Mouse (Mus musculus) forebrain, embryonic 12.5 days (tissue): Measurements from ENCODE around the gene BC048403. TPM values are rescaled to one million over a fixed set of nuclear protein-coding genes. Genes with fewer than 3 reads are reported as not detected.
A peak's percentile ranks its signal among the peaks of the same experiment; 100 is the strongest.

Experiments
- ATAC-seq: fragments of 200-750 bp; cut with Nextera tagmentation; 2 replicates; pipeline ENCODE4 v1.8.0; 2017; ENCODE audit warnings: moderate TSS enrichment; ENCODE audit not compliant: low FRiP score
- H3K27ac ChIP-seq: fragments of 300-500 bp; sonication (generic); 2 replicates; pipeline ENCODE4 v1.5.1; 2016; ENCODE audit warnings: mild to moderate bottlenecking
- H3K27me3 ChIP-seq: fragments of 300-500 bp; sonication (generic); 2 replicates; pipeline ENCODE4 v1.6.1; 2016; ENCODE audit warnings: mild to moderate bottlenecking
- H3K36me3 ChIP-seq: fragments of 300-500 bp; sonication (generic); replicated peaks from 2 replicates; pipeline ENCODE4 v1.6.1; 2016; ENCODE audit warnings: mild to moderate bottlenecking
- H3K4me1 ChIP-seq: fragments of 300-500 bp; sonication (generic); 2 replicates; pipeline ENCODE4 v1.6.1; 2016
- H3K4me2 ChIP-seq: fragments of 300-500 bp; sonication (generic); 2 replicates; pipeline ENCODE4 v1.6.1; 2016; ENCODE audit warnings: mild to moderate bottlenecking, moderate library complexity
- H3K4me3 ChIP-seq: fragments of 300-500 bp; sonication (generic); replicated peaks from 2 replicates; pipeline ENCODE4 v1.5.1; 2016; ENCODE audit warnings: mild to moderate bottlenecking
- H3K9ac ChIP-seq: fragments of 300-500 bp; sonication (generic); 2 replicates; pipeline ENCODE4 v1.6.1; 2016; ENCODE audit warnings: mild to moderate bottlenecking
- H3K9me3 ChIP-seq: fragments of 300-500 bp; sonication (generic); 2 replicates; pipeline ENCODE4 v1.6.1; 2016
- WGBS: fragments of 180-500 bp; shearing (Covaris S2); methylation state at CpG from one replicate; pipeline ENCODE4 v1.1.7; 2016; 5-methylcytosine and 5-hydroxymethylcytosine counted together
- polyA plus RNA-seq: library from polyadenylated mRNA; unstranded; fragments of >200 nt; fragmentation: Nextera tagmentation; extraction: Ambion mirVana; gene quantifications from 2 replicates; pipeline ENCODE4 v1.2.1, GENCODE M21; 2016

Gene BC048403
- polyA plus RNA-seq = 2.5 and 3.0 TPM in 2 replicates

- H3K36me3 ChIP-seq = no peaks in the 10 kb centered on the region
- 0 out of 2 replicates have a peak, but pooled peaks cover 4% of the 10 kb centered on the region for H3K27me3 ChIP-seq
- peak within 1 kb of the TSS; percentile 94 for H3K4me2 ChIP-seq
- H3K4me1 ChIP-seq = peaks cover 12% of the 10 kb centered on the region
- H3K9ac ChIP-seq = peak within 1 kb of the TSS; percentile 71
- peak within 1 kb of the TSS; percentile 80 for H3K4me3 ChIP-seq
- under 1% methylated on average over 64 of the region's 68 CpGs for WGBS
- peak; percentile 92 for ATAC-seq
- peak within 1 kb of the TSS; percentile 33; the same call in 1 of the 2 replicates for H3K27ac ChIP-seq
- H3K9me3 ChIP-seq = no peaks in the 10 kb centered on the region
Measured at GRCm38 (mm10) chr10:121739548-121740505, at the start of gene BC048403. Gene BC048403, plus strand, starts transcription at chr10:121739937.

GRCm38 (mm10) chr10:121692944-121693579, 46.7 kb upstream of the BC048403 start:
- WGBS = 58% methylated on average over 18 of the region's 18 CpGs
- H3K27ac ChIP-seq = no peak overlapping the region
- H3K4me3 ChIP-seq = no peak overlapping the region
- no peaks in the 10 kb centered on the region for H3K27me3 ChIP-seq
- no peaks in the 10 kb centered on the region for H3K36me3 ChIP-seq
- H3K9ac ChIP-seq = no peak overlapping the region
- H3K4me1 ChIP-seq = 0 out of 2 replicates have a peak, but pooled peaks cover 3% of the 10 kb centered on the region
- no peak for ATAC-seq
- 0 out of 2 replicates have a peak, but pooled peaks cover 3% of the 10 kb centered on the region for H3K9me3 ChIP-seq
- H3K4me2 ChIP-seq = no peak overlapping the region

GRCm38 (mm10) chr10:121694567-121694966, 45.2 kb upstream of the BC048403 start:
- ATAC-seq = no peak
- 91% methylated on average over 11 of the region's 11 CpGs for WGBS
- H3K27ac ChIP-seq = no peak overlapping the region

GRCm38 (mm10) chr10:121701296-121702248, 38.2 kb upstream of the BC048403 start:
- H3K9me3 ChIP-seq = 0 out of 2 replicates have a peak, but pooled peaks cover 3% of the 10 kb centered on the region
- no peak overlapping the region for H3K4me3 ChIP-seq
- H3K4me2 ChIP-seq = no peak overlapping the region
- 66% methylated on average over 11 of the region's 11 CpGs for WGBS
- no peaks in the 10 kb centered on the region for H3K36me3 ChIP-seq
- no peaks in the 10 kb centered on the region for H3K4me1 ChIP-seq
- H3K9ac ChIP-seq = no peak overlapping the region
- no peak for ATAC-seq
- H3K27ac ChIP-seq = no peak overlapping the region
- no peaks in the 10 kb centered on the region for H3K27me3 ChIP-seq

More at GRCm38 (mm10) chr10:121694567-121694966, 45.2 kb upstream of the BC048403 start:
- H3K4me2 ChIP-seq = no peak overlapping the region
- no peak overlapping the region for H3K9ac ChIP-seq
- no peaks in the 10 kb centered on the region for H3K27me3 ChIP-seq
- no peaks in the 10 kb centered on the region for H3K36me3 ChIP-seq
- 0 out of 2 replicates have a peak, but pooled peaks cover 3% of the 10 kb centered on the region for H3K4me1 ChIP-seq
- 0 out of 2 replicates have a peak, but pooled peaks cover 3% of the 10 kb centered on the region for H3K9me3 ChIP-seq
- no peak overlapping the region for H3K4me3 ChIP-seq

GRCm38 (mm10) chr10:121703619-121704018, 36.1 kb upstream of the BC048403 start:
- no peaks in the 10 kb centered on the region for H3K27me3 ChIP-seq
- H3K9me3 ChIP-seq = no peaks in the 10 kb centered on the region
- H3K4me2 ChIP-seq = no peak overlapping the region
- no peaks in the 10 kb centered on the region for H3K4me1 ChIP-seq
- no peak overlapping the region for H3K27ac ChIP-seq
- H3K4me3 ChIP-seq = no peak overlapping the region
- no peak for ATAC-seq
- 85% methylated on average over 6 of the region's 6 CpGs for WGBS
- H3K9ac ChIP-seq = no peak overlapping the region
- H3K36me3 ChIP-seq = no peaks in the 10 kb centered on the region

- no peak overlapping the region for H3K4me3 ChIP-seq
Measured at GRCm38 (mm10) chr10:121704871-121705270, 34.9 kb upstream of the BC048403 start.

GRCm38 (mm10) chr10:121705399-121706163, 34.2 kb upstream of the BC048403 start:
- Histone ChIP-seq H3K4me2 (no peak overlapping the region), H3K27ac (no peak overlapping the region), H3K4me3 (no peak overlapping the region), H3K4me1 (no peaks in the 10 kb centered on the region), H3K27me3 (no peaks in the 10 kb centered on the region), H3K9ac (no peak overlapping the region), H3K36me3 (no peaks in the 10 kb centered on the region), H3K9me3 (no peaks in the 10 kb centered on the region)
- 88% methylated on average over 15 of the region's 15 CpGs for WGBS
- no peak for ATAC-seq

More at GRCm38 (mm10) chr10:121704871-121705270, 34.9 kb upstream of the BC048403 start:
- H3K4me2 ChIP-seq = no peak overlapping the region
- 92% methylated on average over 6 of the region's 6 CpGs for whole genome bisulfite sequencing
- ATAC-seq = no peak
- no peaks in the 10 kb centered on the region for H3K36me3 ChIP-seq
- H3K9me3 ChIP-seq = no peaks in the 10 kb centered on the region
- no peak overlapping the region for H3K9ac ChIP-seq
- no peak overlapping the region for H3K27ac ChIP-seq
- no peaks in the 10 kb centered on the region for H3K4me1 ChIP-seq
- no peaks in the 10 kb centered on the region for H3K27me3 ChIP-seq

- no peaks in the 10 kb centered on the region for H3K4me1 ChIP-seq
- ATAC-seq = no peak
- H3K4me3 ChIP-seq = no peak overlapping the region
- H3K36me3 ChIP-seq = no peaks in the 10 kb centered on the region
- no peaks in the 10 kb centered on the region for H3K27me3 ChIP-seq
- peaks cover 12% of the 10 kb centered on the region; the same call in 1 of the 2 replicates for H3K9me3 ChIP-seq
- no peak overlapping the region for H3K4me2 ChIP-seq
- no peak overlapping the region for H3K27ac ChIP-seq
- H3K9ac ChIP-seq = no peak overlapping the region
Measured at GRCm38 (mm10) chr10:121716862-121717261, 22.9 kb upstream of the BC048403 start.

- Histone ChIP-seq H3K9ac (no peak overlapping the region), H3K9me3 (peaks cover 17% of the 10 kb centered on the region; the same call in 1 of the 2 replicates), H3K27me3 (no peaks in the 10 kb centered on the region), H3K27ac (no peak overlapping the region), H3K4me2 (no peak overlapping the region), H3K4me1 (no peaks in the 10 kb centered on the region), H3K36me3 (no peaks in the 10 kb centered on the region), H3K4me3 (no peak overlapping the region)
- 90% methylated on average over 18 of the region's 18 CpGs for WGBS
- no peak for ATAC-seq
Measured at GRCm38 (mm10) chr10:121718896-121719585, 20.7 kb upstream of the BC048403 start.

- H3K36me3 ChIP-seq = no peaks in the 10 kb centered on the region
- no peaks in the 10 kb centered on the region for H3K27me3 ChIP-seq
- no peak overlapping the region for H3K4me2 ChIP-seq
- WGBS = 91% methylated on average over 13 of the region's 13 CpGs
- no peaks in the 10 kb centered on the region for H3K4me1 ChIP-seq
- no peak overlapping the region for H3K9ac ChIP-seq
- H3K9me3 ChIP-seq = peaks cover 17% of the 10 kb centered on the region; the same call in 1 of the 2 replicates
- H3K4me3 ChIP-seq = no peak overlapping the region
- no peak overlapping the region for H3K27ac ChIP-seq
- ATAC-seq = no peak
Measured at GRCm38 (mm10) chr10:121720701-121721100, 19.0 kb upstream of the BC048403 start.
